Mouse (Mus musculus): Measurements from ENCODE around the gene Bcl9. TPM values are rescaled to one million over a fixed set of nuclear protein-coding genes. Genes with fewer than 3 reads are reported as not detected.

The Bcl9 gene
- polyA plus RNA-seq, 1 experiment, result 22.7 TPM

GRCm38 (mm10) chr3:97171531-97171930, 126.2 kb downstream of the Bcl9 start:
- Histone ChIP-seq H3K4me1 (ENCODE audit: control insufficient read depth, insufficient read depth, low read length) (no peaks in the 10 kb centered on the region; the same call in 1 of the 2 replicates), H3K27ac (ENCODE audit: insufficient read depth, low read length) (no peak overlapping the region), H3K4me3 (replicated peaks; ENCODE audit: insufficient read depth, low read depth, low read length) (no peak overlapping the region), H3K27me3 (ENCODE audit: control insufficient read depth, insufficient read depth, low read length) (no peaks in the 10 kb centered on the region)
- TF ChIP-seq POLR2A (IDR thresholded peaks at IDR 0.05; ENCODE audit: borderline replicate concordance, insufficient read depth, low read length) (no peak), CTCF (IDR thresholded peaks at IDR 0.05; ENCODE audit: borderline replicate concordance, insufficient read depth, low read depth, low read length) (no peak)
- WGBS, result 86% methylated on average over 6 of the region's 6 CpGs
- DNase-seq, result no peak

DNA sequence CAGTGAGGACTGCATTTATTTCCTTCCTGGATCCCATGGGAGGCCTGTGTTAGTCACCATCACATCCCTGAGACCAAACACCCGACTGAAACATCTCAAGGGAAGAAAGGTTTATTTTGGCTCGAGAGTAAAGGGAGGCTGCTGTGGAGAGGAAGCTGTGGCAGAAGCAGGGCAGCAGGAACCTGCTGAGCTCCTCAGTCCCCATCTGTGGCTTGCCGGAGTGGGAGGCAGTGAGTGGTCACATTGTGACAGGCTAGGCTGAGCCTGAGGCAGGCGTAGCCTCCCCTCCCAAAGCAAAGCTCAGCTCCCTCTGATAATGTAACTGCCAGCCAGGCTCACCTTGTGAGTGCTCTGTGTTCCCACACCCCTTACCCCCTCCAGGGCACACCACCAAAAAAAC, 130.6 kb downstream of the Bcl9 start:
- WGBS, result 50% methylated on average over 4 of the region's 4 CpGs
- Histone ChIP-seq H3K4me1 (ENCODE audit: control insufficient read depth, insufficient read depth, low read length) (no peaks in the 10 kb centered on the region), H3K27me3 (ENCODE audit: control insufficient read depth, insufficient read depth, low read length) (no peaks in the 10 kb centered on the region), H3K27ac (ENCODE audit: insufficient read depth, low read length) (no peak overlapping the region), H3K4me3 (replicated peaks; ENCODE audit: insufficient read depth, low read depth, low read length) (no peak overlapping the region)
- TF ChIP-seq POLR2A (IDR thresholded peaks at IDR 0.05; ENCODE audit: borderline replicate concordance, insufficient read depth, low read length), result no peak
- no peak for TF ChIP-seq CTCF (IDR thresholded peaks at IDR 0.05; ENCODE audit: borderline replicate concordance, insufficient read depth, low read depth, low read length)
- DNase-seq, result no peak

GRCm38 (mm10) chr3:97164477-97164876, 133.2 kb downstream of the Bcl9 start:
- H3K27me3 ChIP-seq (ENCODE audit: control insufficient read depth, insufficient read depth, low read length), result no peaks in the 10 kb centered on the region
- TF ChIP-seq CTCF (IDR thresholded peaks at IDR 0.05; ENCODE audit: borderline replicate concordance, insufficient read depth, low read depth, low read length) (no peak), POLR2A (IDR thresholded peaks at IDR 0.05; ENCODE audit: borderline replicate concordance, insufficient read depth, low read length) (no peak)
- WGBS, result 84% methylated on average over 4 of the region's 4 CpGs
- no peaks in the 10 kb centered on the region for H3K4me1 ChIP-seq (ENCODE audit: control insufficient read depth, insufficient read depth, low read length)
- DNase-seq, result no peak
- no peak overlapping the region for H3K4me3 ChIP-seq (replicated peaks; ENCODE audit: insufficient read depth, low read depth, low read length)
- H3K27ac ChIP-seq (ENCODE audit: insufficient read depth, low read length), result no peak overlapping the region

GRCm38 (mm10) chr3:97161773-97162172, 135.9 kb downstream of the Bcl9 start:
- 66% methylated on average over 4 of the region's 4 CpGs for WGBS
- H3K4me1 ChIP-seq (ENCODE audit: control insufficient read depth, insufficient read depth, low read length), result no peaks in the 10 kb centered on the region
- H3K27ac ChIP-seq (ENCODE audit: insufficient read depth, low read length), result no peak overlapping the region
- no peak overlapping the region for H3K4me3 ChIP-seq (replicated peaks; ENCODE audit: insufficient read depth, low read depth, low read length)
- TF ChIP-seq POLR2A (IDR thresholded peaks at IDR 0.05; ENCODE audit: borderline replicate concordance, insufficient read depth, low read length) (no peak), CTCF (IDR thresholded peaks at IDR 0.05; ENCODE audit: borderline replicate concordance, insufficient read depth, low read depth, low read length) (no peak)
- no peak for DNase-seq
- H3K27me3 ChIP-seq (ENCODE audit: control insufficient read depth, insufficient read depth, low read length), result no peaks in the 10 kb centered on the region

GRCm38 (mm10) chr3:97160908-97161307, 136.8 kb downstream of the Bcl9 start:
- TF ChIP-seq POLR2A (IDR thresholded peaks at IDR 0.05; ENCODE audit: borderline replicate concordance, insufficient read depth, low read length), result no peak
- no peak for TF ChIP-seq CTCF (IDR thresholded peaks at IDR 0.05; ENCODE audit: borderline replicate concordance, insufficient read depth, low read depth, low read length)

DNA sequence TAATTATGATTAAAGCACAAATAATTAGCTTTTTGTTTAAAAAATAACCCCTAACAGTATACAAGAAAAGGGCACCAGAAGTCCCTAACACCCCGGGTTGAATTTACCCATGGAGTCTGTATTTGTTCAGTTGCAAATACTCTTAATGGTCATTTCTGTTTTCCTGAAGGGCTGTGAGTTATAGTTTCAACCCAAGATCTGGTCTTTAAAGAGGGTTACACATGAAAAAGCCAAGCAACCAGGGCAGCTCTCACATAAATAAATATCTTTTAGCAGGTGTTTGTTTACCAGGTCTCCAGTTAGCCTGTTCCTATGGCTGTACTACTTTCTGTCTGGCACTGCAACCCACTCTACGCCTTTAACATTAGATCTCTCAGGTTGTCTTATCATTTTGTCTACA, 137.7 kb downstream of the Bcl9 start:
- WGBS, result 79% methylated on average over 2 of the region's 2 CpGs
- Histone ChIP-seq H3K4me3 (replicated peaks; ENCODE audit: insufficient read depth, low read depth, low read length) (no peak overlapping the region), H3K4me1 (ENCODE audit: control insufficient read depth, insufficient read depth, low read length) (no peaks in the 10 kb centered on the region), H3K27ac (ENCODE audit: insufficient read depth, low read length) (no peak overlapping the region), H3K27me3 (ENCODE audit: control insufficient read depth, insufficient read depth, low read length) (no peaks in the 10 kb centered on the region)
- DNase-seq, result no peak
- TF ChIP-seq CTCF (IDR thresholded peaks at IDR 0.05; ENCODE audit: borderline replicate concordance, insufficient read depth, low read depth, low read length) (no peak), POLR2A (IDR thresholded peaks at IDR 0.05; ENCODE audit: borderline replicate concordance, insufficient read depth, low read length) (no peak)

More at GRCm38 (mm10) chr3:97160908-97161307, 136.8 kb downstream of the Bcl9 start:
- no peaks in the 10 kb centered on the region for H3K27me3 ChIP-seq (ENCODE audit: control insufficient read depth, insufficient read depth, low read length)
- WGBS, result 33% methylated on average over 10 of the region's 10 CpGs
- no peaks in the 10 kb centered on the region for H3K4me1 ChIP-seq (ENCODE audit: control insufficient read depth, insufficient read depth, low read length)
- H3K27ac ChIP-seq (ENCODE audit: insufficient read depth, low read length), result no peak overlapping the region
- H3K4me3 ChIP-seq (replicated peaks; ENCODE audit: insufficient read depth, low read depth, low read length), result no peak overlapping the region
- DNase-seq, result no peak

GRCm38 (mm10) chr3:97159509-97159850, 138.2 kb downstream of the Bcl9 start:
- Histone ChIP-seq H3K4me3 (replicated peaks; ENCODE audit: insufficient read depth, low read depth, low read length) (peak overlapping the region; percentile 82), H3K27me3 (ENCODE audit: control insufficient read depth, insufficient read depth, low read length) (no peaks in the 10 kb centered on the region), H3K27ac (ENCODE audit: insufficient read depth, low read length) (peak overlapping the region; percentile 48), H3K4me1 (ENCODE audit: control insufficient read depth, insufficient read depth, low read length) (no peaks in the 10 kb centered on the region)
- 24% methylated on average over 6 of the region's 6 CpGs for WGBS
- TF ChIP-seq CTCF (IDR thresholded peaks at IDR 0.05; ENCODE audit: borderline replicate concordance, insufficient read depth, low read depth, low read length), result no peak
- DNase-seq, result no peak

DNA sequence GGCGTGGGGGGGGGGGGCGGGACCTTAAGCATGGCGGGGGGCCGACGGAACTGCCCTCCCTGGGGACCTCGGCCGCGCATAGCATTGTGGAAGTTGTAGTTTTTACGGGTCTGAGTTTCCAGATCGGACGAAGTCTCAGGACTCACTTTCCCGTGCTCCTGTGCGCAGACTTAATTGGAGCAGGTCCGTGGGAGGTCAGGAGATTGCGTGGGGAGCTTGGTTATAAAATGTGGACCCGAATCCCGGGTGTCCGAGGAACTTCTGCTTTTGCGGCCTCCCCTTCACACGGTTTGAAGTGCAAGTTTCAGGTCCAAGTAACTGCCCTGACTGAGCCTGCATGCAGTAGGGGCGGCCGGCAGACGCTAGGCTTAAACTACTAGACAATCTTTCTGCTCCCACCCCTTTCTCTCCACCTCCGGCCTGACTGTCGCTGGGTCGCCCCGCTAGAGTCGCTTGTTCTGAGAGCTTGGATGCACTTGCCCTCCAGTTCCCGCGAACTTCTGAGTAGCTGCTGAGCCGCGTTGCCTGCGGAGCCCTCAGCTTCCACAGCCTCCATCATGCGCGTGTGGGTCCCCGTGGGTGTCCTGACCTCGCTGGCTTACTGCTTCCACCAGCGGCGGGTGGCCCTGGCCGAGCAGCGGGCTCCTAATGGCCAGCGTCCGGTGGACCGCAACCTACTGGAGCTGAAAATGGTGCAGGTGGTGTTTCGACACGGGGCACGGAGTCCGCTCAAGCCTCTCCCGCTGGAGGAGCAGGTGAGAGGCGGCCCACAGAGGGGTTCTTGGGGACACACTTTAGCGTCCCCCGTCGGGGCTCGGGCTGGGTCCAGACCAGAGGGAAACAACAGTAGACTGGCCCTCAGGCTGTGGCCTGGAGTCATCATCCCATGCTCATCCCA, 138.9 kb downstream of the Bcl9 start, which contains the start of gene Acp6:
Gene Acp6 (plus strand): TSS at position 167 of the 898 bp plus-strand sequence.
- H3K27me3 ChIP-seq (ENCODE audit: control insufficient read depth, insufficient read depth, low read length), result no peaks in the 10 kb centered on the region
- peak within 1 kb of the TSS; percentile 82 for H3K4me3 ChIP-seq (replicated peaks; ENCODE audit: insufficient read depth, low read depth, low read length)
- peak; percentile 89 to 91 for DNase-seq
- peak within 1 kb of the TSS; percentile 48 for H3K27ac ChIP-seq (ENCODE audit: insufficient read depth, low read length)
- under 1% methylated on average over 54 of the region's 54 CpGs for WGBS
- H3K4me1 ChIP-seq (ENCODE audit: control insufficient read depth, insufficient read depth, low read length), result no peaks in the 10 kb centered on the region
- TF ChIP-seq CTCF (IDR thresholded peaks at IDR 0.05; ENCODE audit: borderline replicate concordance, insufficient read depth, low read depth, low read length) (no peak), POLR2A (IDR thresholded peaks at IDR 0.05; ENCODE audit: borderline replicate concordance, insufficient read depth, low read length) (peak; percentile 33; the same call in 1 of the 2 replicates)

Data from cerebellum, adult 2 months (tissue).